Mouse (Mus musculus) embryonic facial prominence, embryonic 14.5 days (tissue): Measurements from ENCODE around the gene Ccnb3. TPM values are rescaled to one million over a fixed set of nuclear protein-coding genes. Genes with fewer than 3 reads are reported as not detected.

Experiments
- ATAC-seq: fragments of 200-750 bp; cut with Nextera tagmentation; 2 replicates; pipeline ENCODE4 v1.8.0; 2017; ENCODE audit warnings: low read depth, moderate number of reproducible peaks, moderate TSS enrichment
- DNase-seq: peaks from one replicate; pipeline ENCODE4 v3.0.0-alpha.2; 2015; ENCODE audit warnings: low spot score
- H3K27ac ChIP-seq: fragments of 300-500 bp; sonication (generic); replicated peaks from 2 replicates; pipeline ENCODE4 v1.5.1; 2014; ENCODE audit warnings: low read depth, mild to moderate bottlenecking, low read length, moderate library complexity
- H3K27me3 ChIP-seq: fragments of 300-500 bp; sonication (generic); replicated peaks from 2 replicates; pipeline ENCODE4 v1.6.1; 2014; ENCODE audit warnings: low read length; ENCODE audit not compliant: control insufficient read depth, insufficient read depth
- H3K36me3 ChIP-seq: fragments of 300-500 bp; sonication (generic); 2 replicates; pipeline ENCODE4 v1.6.1; 2014; ENCODE audit warnings: low read length, mixed read lengths; ENCODE audit not compliant: control insufficient read depth, insufficient read depth
- H3K4me1 ChIP-seq: fragments of 300-500 bp; sonication (generic); 2 replicates; pipeline ENCODE4 v1.6.1; 2014; ENCODE audit warnings: antibody characterized with exemption, low read length; ENCODE audit not compliant: control insufficient read depth, insufficient read depth
- H3K4me2 ChIP-seq: fragments of 300-500 bp; sonication (generic); 2 replicates; pipeline ENCODE4 v1.6.1; 2014; ENCODE audit warnings: low read depth, mild to moderate bottlenecking, low read length, moderate library complexity, mixed read lengths
- H3K4me3 ChIP-seq: fragments of 300-500 bp; sonication (generic); 2 replicates; pipeline ENCODE4 v1.5.1; 2014; ENCODE audit warnings: low read depth, mild to moderate bottlenecking, low read length
- H3K9ac ChIP-seq: fragments of 300-500 bp; sonication (generic); 2 replicates; pipeline ENCODE4 v1.6.1; 2014; ENCODE audit warnings: low read depth, mild to moderate bottlenecking, low read length, moderate library complexity, mixed read lengths
- H3K9me3 ChIP-seq: fragments of 300-500 bp; sonication (generic); 2 replicates; pipeline ENCODE4 v1.6.1; 2016; ENCODE audit warnings: low read length; ENCODE audit not compliant: control insufficient read depth
- WGBS: fragments of 180-500 bp; shearing (Covaris S2); extraction: QIAGEN DNeasy Blood & Tissue Kit; methylation state at CpG from one replicate; pipeline ENCODE4 v1.1.7; 2014; 5-methylcytosine and 5-hydroxymethylcytosine counted together
- polyA plus RNA-seq: library from polyadenylated mRNA; unstranded; fragments of >200 nt; fragmentation: Nextera tagmentation; extraction: Ambion mirVana; gene quantifications from 2 replicates; pipeline ENCODE4 v1.2.1, GENCODE M21; 2014

The Ccnb3 gene
- polyA plus RNA-seq = 0.15 and 0.17 TPM in 2 replicates

DNA sequence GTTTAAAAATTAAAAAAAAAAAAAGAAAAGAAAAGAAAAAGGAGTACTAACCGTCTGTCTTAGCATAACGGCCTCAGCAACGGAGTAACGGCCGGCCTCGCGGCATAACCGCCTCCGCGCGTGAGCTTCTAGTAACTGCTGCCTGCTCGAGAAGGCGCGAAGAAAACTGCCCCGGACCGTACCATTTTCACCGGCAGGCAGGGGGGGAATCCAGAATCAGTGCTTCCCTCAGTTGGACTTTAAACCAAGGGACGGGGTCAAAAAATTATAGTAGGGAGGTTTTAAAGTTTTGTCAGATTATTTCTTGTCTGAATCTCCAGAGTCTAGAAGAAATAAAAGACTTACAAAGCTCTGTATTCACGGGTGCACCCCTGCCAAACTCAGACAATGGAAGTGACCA, at the start of gene Ccnb3:
Gene Ccnb3, minus strand, starts transcription at position 101 of the 400 bp plus-strand sequence.
- Histone ChIP-seq H3K36me3 (no peaks in the 10 kb centered on the region), H3K4me1 (no peaks in the 10 kb centered on the region), H3K4me3 (no peak within 1 kb of the TSS), H3K9ac (no peak within 1 kb of the TSS), H3K9me3 (0 out of 2 replicates have a peak, but pooled peaks cover 4% of the 10 kb centered on the region), H3K27me3 (no peaks in the 10 kb centered on the region), H3K4me2 (no peak within 1 kb of the TSS), H3K27ac (no peak within 1 kb of the TSS)
- 95% methylated on average over 19 of the region's 19 CpGs for WGBS
- ATAC-seq (no peak), DNase-seq (no peak)

GRCm38 (mm10) chrX:7090323-7090722, 48.9 kb upstream of the Ccnb3 start:
- no peaks in the 10 kb centered on the region for H3K36me3 ChIP-seq
- no peak overlapping the region for H3K4me3 ChIP-seq
- DNase-seq (no peak), ATAC-seq (no peak)
- no peak overlapping the region for H3K4me2 ChIP-seq
- H3K9ac ChIP-seq = no peak overlapping the region
- H3K27me3 ChIP-seq = no peaks in the 10 kb centered on the region
- no peaks in the 10 kb centered on the region for H3K9me3 ChIP-seq
- no peak overlapping the region for H3K27ac ChIP-seq
- H3K4me1 ChIP-seq = no peaks in the 10 kb centered on the region

DNA sequence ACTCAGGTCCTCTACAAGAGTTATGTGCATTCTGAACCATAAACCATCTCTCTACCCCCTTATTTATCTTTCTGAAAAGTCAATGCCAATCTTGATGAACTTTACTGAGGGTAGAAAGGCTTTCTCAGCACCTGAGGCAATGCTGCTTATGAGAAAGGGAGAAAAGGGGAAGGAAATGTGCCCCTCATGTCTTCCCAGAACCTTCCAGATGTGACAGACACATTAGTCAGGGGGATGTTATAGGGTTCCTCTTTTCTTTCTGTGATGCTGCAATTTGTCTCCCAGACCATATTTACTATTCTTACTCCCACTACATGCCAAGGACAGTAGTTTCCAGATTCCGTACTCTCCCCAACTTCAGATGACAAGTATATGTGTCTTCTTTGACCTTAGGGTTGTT, 44.5 kb upstream of the Ccnb3 start:
- H3K27me3 ChIP-seq = no peaks in the 10 kb centered on the region
- WGBS = 80% methylated on average over 1 of the region's 1 CpGs
- H3K4me1 ChIP-seq = no peaks in the 10 kb centered on the region
- ATAC-seq = no peak
- H3K4me2 ChIP-seq = no peak overlapping the region
- H3K27ac ChIP-seq = no peak overlapping the region
- no peak overlapping the region for H3K4me3 ChIP-seq
- H3K9me3 ChIP-seq = no peaks in the 10 kb centered on the region
- H3K36me3 ChIP-seq = no peaks in the 10 kb centered on the region
- no peak overlapping the region for H3K9ac ChIP-seq
- no peak for DNase-seq

DNA sequence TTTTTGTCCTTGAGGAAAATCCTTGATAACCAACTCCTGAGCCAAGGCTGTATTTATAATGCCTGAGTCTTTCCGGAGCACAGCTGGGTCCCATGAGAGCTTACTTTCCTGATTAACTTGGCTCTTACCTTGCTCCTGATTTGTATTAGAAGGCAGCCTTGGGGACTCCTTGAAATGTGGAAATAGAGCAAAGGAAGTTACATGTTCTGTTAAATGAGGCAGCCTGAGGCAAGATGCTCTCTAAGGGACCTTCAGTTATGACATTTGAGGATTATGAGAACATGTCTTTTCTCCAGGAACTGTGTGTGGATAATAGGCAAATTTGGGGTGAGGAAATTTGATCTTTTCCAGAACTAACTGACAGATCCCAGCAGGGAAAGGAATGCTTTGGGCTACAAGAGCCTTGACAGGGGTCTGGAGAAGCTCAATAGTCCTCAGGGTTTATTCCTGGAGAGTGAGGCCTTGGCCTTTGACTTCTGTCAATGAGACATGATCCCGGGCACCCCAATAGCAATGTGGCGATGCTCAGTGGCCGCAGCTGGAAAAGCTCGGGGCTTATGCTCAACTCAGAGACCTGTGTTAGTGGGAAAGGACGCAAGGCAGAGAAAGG, 38.5 kb upstream of the Ccnb3 start:
- Histone ChIP-seq H3K4me2 (no peak overlapping the region), H3K4me3 (no peak overlapping the region), H3K9me3 (no peaks in the 10 kb centered on the region), H3K4me1 (no peaks in the 10 kb centered on the region), H3K36me3 (no peaks in the 10 kb centered on the region), H3K27ac (no peak overlapping the region), H3K27me3 (no peaks in the 10 kb centered on the region), H3K9ac (no peak overlapping the region)
- WGBS = 50% methylated on average over 6 of the region's 6 CpGs
- ATAC-seq (peak; percentile 76), DNase-seq (peak; percentile 77)

- no peak overlapping the region for H3K4me2 ChIP-seq
- H3K36me3 ChIP-seq = no peaks in the 10 kb centered on the region
- H3K9ac ChIP-seq = no peak overlapping the region
- no peak overlapping the region for H3K4me3 ChIP-seq
- H3K9me3 ChIP-seq = no peaks in the 10 kb centered on the region
- no peaks in the 10 kb centered on the region for H3K27me3 ChIP-seq
- DNase-seq = no peak
- H3K4me1 ChIP-seq = no peaks in the 10 kb centered on the region
- no peak overlapping the region for H3K27ac ChIP-seq
- ATAC-seq = no peak
- 85% methylated on average over 2 of the region's 2 CpGs for WGBS
Observed at GRCm38 (mm10) chrX:7068002-7068401, 26.6 kb upstream of the Ccnb3 start.

DNA sequence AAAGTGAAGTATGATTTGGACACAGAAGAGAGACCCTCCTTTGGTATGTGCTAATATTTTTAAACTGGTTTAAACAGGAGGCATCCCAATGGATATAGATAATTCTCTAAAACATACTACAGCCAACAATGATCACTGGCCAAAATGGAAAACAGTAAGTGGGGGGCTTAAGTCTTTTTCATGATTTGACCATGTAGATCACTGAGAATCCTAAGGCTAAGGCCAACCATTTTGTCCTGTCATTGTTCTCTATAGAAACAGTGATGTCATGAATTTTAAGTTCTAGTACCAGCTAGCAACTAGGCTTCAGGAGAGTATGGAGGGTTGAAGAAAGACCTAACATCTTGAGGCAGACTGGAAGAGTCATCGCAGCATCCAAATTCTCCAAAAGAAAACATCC, 25.8 kb upstream of the Ccnb3 start, which contains the start of gene Akap4:
Gene Akap4, plus strand, starts transcription at position 301 of the 400 bp plus-strand sequence.
- Histone ChIP-seq H3K27ac (no peak within 1 kb of the TSS), H3K36me3 (no peaks in the 10 kb centered on the region), H3K4me3 (no peak within 1 kb of the TSS), H3K27me3 (no peaks in the 10 kb centered on the region), H3K4me1 (no peaks in the 10 kb centered on the region), H3K9ac (no peak within 1 kb of the TSS), H3K9me3 (no peaks in the 10 kb centered on the region), H3K4me2 (no peak within 1 kb of the TSS)
- 100% methylated on average over 1 of the region's 1 CpGs for WGBS
- ATAC-seq = no peak
- DNase-seq = no peak

DNA sequence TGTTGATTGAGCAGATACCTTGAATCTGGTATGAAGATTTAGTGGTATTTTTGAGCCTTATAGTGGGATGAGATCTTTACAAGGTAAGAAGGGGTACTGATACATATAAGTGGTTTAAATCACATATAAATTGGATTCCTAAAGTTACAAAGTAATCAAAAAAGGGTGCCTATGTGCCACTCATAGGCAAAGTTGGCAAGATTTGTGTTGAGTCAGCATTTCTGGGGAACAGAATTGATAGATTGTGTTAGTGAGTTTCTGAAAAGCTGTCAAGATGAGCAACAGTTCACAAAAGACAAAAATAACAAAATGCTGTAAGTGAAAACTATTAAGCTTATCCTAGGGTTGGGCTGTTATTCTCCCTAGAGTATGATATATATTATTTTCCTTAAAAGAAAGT, 22.7 kb upstream of the Ccnb3 start:
- no peak for ATAC-seq
- Histone ChIP-seq H3K36me3 (no peaks in the 10 kb centered on the region), H3K4me3 (no peak overlapping the region), H3K4me2 (no peak overlapping the region), H3K9me3 (no peaks in the 10 kb centered on the region), H3K4me1 (no peaks in the 10 kb centered on the region), H3K9ac (no peak overlapping the region), H3K27ac (no peak overlapping the region), H3K27me3 (no peaks in the 10 kb centered on the region)
- DNase-seq = no peak

GRCm38 (mm10) chrX:7057634-7058033, 16.2 kb upstream of the Ccnb3 start:
- no peak for DNase-seq
- no peaks in the 10 kb centered on the region for H3K27me3 ChIP-seq
- no peak for ATAC-seq
- H3K9ac ChIP-seq = no peak overlapping the region
- H3K36me3 ChIP-seq = no peaks in the 10 kb centered on the region
- no peak overlapping the region for H3K4me3 ChIP-seq
- H3K4me2 ChIP-seq = no peak overlapping the region
- 80% methylated on average over 2 of the region's 2 CpGs for WGBS
- H3K4me1 ChIP-seq = no peaks in the 10 kb centered on the region
- no peaks in the 10 kb centered on the region for H3K9me3 ChIP-seq
- H3K27ac ChIP-seq = no peak overlapping the region

- no peak overlapping the region for H3K27ac ChIP-seq
- no peaks in the 10 kb centered on the region for H3K9me3 ChIP-seq
- no peak overlapping the region for H3K9ac ChIP-seq
- H3K4me3 ChIP-seq = no peak overlapping the region
- no peaks in the 10 kb centered on the region for H3K4me1 ChIP-seq
- H3K4me2 ChIP-seq = no peak overlapping the region
- H3K36me3 ChIP-seq = no peaks in the 10 kb centered on the region
- no peaks in the 10 kb centered on the region for H3K27me3 ChIP-seq
- DNase-seq = no peak
- ATAC-seq = no peak
Observed at GRCm38 (mm10) chrX:7057056-7057455, 15.6 kb upstream of the Ccnb3 start.
